Mouse (Mus musculus) megakaryocyte, embryonic 14.5 days (primary cell): ENCODE measurements around the gene Zfp775. TPM values are rescaled to one million over a fixed set of nuclear protein-coding genes. Genes with fewer than 3 reads are reported as not detected.
A peak's percentile ranks its signal among the peaks of the same experiment; 100 is the strongest.

Experiments
- H3K27me3 ChIP-seq: replicated peaks from 2 replicates; pipeline ENCODE3; 2012; ENCODE audit warnings: inconsistent platforms
- H3K36me3 ChIP-seq: replicated peaks from 2 replicates; pipeline ENCODE3; 2012; ENCODE audit warnings: low read length, inconsistent platforms, mixed read lengths
- H3K4me1 ChIP-seq: 2 replicates; pipeline ENCODE4 v1.6.1; 2012; ENCODE audit warnings: inconsistent platforms
- H3K4me3 ChIP-seq: replicated peaks from 2 replicates; pipeline ENCODE3; 2012; ENCODE audit warnings: moderate library complexity, mild to moderate bottlenecking, inconsistent platforms
- H3K9me3 ChIP-seq: 2 replicates; pipeline ENCODE4 v1.6.1; 2012; ENCODE audit warnings: inconsistent platforms
- FLI1 ChIP-seq: IDR thresholded peaks from 2 replicates; pipeline ENCODE4 v1.6.1; 2012; ENCODE audit warnings: low read length, inconsistent platforms, mixed read lengths
- GATA1 ChIP-seq: IDR thresholded peaks from 3 replicates; pipeline ENCODE4 v1.6.1; 2012; ENCODE audit warnings: mixed read lengths, low read length, inconsistent platforms, borderline replicate concordance
- polyA plus RNA-seq: library from polyadenylated mRNA; stranded (reverse); fragments of >175 nt; gene quantifications from 2 replicates; pipeline ENCODE4 v1.2.3, GENCODE M21; 2012; ENCODE audit warnings: low replicate concordance; ENCODE audit not compliant: insufficient read depth

Zfp775 gene
- polyA plus RNA-seq, 1 experiment = 4.2 TPM

DNA sequence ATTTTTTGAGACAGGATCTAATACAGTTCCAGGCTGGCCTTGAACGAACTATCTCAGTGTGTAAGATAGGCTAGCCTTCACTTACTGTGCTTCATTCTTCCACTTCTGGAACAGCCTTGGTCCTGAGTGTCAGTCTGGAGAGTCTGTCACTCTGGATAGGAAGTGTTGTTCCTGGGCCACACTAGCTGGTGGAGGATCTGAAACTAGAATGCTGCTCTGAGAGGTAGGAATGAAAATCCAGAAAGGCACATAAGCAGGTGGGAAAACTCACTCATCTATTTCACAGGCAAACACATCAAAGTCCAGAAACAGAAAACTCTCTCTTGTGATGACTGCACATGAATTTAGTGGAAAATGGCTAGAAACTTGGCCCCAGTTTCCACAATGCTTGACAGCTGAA is 1.3 kb upstream of the Zfp775 start:
- Histone ChIP-seq H3K36me3 (peaks cover 75% of the 10 kb centered on the region), H3K9me3 (peaks cover 18% of the 10 kb centered on the region), H3K27me3 (no peaks in the 10 kb centered on the region), H3K4me1 (peaks cover 71% of the 10 kb centered on the region), H3K4me3 (peak overlapping the region; percentile 91)
- TF ChIP-seq FLI1 (no peak), GATA1 (no peak)

DNA sequence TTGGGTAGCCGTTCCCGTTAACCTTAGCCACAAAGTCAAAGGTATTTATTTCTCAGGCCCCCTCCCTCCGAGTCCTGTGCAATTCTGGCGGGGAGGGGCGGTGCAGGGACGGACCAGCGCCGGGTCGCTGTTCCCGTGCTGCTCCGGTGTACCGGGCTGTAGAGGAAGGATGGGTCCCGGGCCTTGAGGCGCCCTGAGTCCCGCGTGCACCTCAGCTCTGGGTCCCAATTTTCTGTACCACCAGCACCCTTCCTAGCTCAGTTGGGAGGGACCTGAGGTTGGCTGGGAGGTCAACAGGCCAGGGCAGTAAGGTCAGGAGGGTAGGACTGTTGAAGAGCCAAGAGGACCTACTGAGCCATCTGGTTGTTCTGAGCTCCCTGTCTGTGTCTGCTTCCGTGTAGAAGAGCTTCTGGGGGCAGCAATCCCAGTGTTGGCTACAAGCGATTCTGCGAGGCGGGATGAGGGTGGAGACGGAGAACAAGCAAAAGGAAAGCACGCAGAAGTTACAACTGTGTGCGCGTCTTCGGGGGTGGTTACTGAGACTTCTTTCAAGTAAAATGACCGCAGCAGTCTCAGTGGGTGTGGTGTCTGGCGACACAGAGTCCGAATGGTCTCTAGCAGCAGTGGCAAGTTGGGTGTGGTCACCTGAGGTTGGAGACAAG is 348 bp downstream of the Zfp775 start:
- Histone ChIP-seq H3K9me3 (peaks cover 5% of the 10 kb centered on the region), H3K4me3 (peak overlapping the region; percentile 91), H3K27me3 (no peaks in the 10 kb centered on the region), H3K4me1 (peaks cover 55% of the 10 kb centered on the region), H3K36me3 (peaks cover 59% of the 10 kb centered on the region)
- TF ChIP-seq GATA1 (no peak), FLI1 (no peak)

DNA sequence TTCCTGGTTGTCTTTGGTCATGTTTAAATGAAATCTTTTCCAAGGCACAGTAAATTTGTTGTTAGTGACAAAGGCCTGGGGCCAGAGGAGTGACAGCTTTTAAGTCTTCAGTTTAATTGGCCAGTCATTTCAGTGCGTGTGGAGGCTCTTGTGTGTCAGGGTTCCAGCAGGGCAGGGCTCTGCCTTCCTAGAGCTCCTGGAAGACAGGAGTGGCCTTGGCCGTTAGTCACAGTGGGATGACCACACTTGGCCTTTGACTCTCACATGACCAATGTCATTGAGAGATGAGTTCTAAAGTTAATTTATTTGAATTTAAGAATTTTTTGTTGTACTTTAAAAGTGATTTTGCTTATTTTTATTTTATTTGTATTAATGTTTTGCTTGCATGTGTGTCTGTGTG is 6.3 kb downstream of the Zfp775 start:
- Histone ChIP-seq H3K27me3 (no peaks in the 10 kb centered on the region), H3K9me3 (no peaks in the 10 kb centered on the region), H3K36me3 (peaks cover 64% of the 10 kb centered on the region), H3K4me3 (no peak overlapping the region), H3K4me1 (peaks cover 36% of the 10 kb centered on the region)
- TF ChIP-seq GATA1 (no peak), FLI1 (no peak)

DNA sequence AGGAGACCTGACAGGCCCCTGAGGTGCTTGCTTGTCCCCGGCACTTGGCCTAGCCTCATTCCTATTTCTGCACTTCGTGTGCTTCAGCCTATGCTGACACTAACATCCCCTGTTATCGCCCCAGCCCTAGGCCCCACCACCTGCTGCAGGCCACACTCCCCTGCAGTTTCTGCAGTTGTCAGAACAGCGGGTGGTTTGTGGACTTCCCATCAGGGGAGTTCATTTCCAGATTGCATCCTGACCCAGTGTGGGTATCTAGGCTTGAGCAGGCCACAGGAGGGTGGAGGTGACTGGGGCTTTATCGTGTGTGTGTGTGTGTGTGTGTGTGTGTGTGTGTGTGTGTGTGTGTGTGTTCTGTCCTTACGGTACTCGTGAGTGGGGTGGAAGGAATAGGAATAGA is 7.6 kb downstream of the Zfp775 start:
- Histone ChIP-seq H3K4me3 (no peak overlapping the region), H3K4me1 (peaks cover 36% of the 10 kb centered on the region), H3K27me3 (no peaks in the 10 kb centered on the region), H3K36me3 (peaks cover 68% of the 10 kb centered on the region), H3K9me3 (no peaks in the 10 kb centered on the region)
- no peak for TF ChIP-seq FLI1

DNA sequence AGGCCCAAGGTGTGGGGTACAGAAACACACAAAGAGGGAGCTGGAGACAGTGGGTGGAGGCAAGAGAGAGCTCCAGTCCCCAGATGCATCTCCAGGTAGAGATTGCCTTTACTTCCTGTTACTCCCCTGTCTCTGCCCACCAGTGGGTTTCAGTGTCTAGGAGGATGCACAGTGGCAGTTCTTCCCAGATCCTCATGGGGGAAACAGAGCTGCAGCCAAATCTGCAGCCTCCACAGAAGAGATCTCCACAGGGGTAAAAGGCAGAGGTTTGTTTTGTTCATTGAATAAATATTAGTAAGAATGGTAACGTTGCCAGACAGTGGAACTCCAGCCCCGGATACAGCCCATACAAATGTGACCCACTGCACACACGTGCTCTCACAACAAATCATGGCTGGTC is 8.8 kb downstream of the Zfp775 start:
- TF ChIP-seq GATA1 (no peak), FLI1 (no peak)
- no peaks in the 10 kb centered on the region for H3K9me3 ChIP-seq
- peaks cover 36% of the 10 kb centered on the region for H3K4me1 ChIP-seq
- H3K36me3 ChIP-seq = peaks cover 69% of the 10 kb centered on the region
- no peak overlapping the region for H3K4me3 ChIP-seq
- no peaks in the 10 kb centered on the region for H3K27me3 ChIP-seq

DNA sequence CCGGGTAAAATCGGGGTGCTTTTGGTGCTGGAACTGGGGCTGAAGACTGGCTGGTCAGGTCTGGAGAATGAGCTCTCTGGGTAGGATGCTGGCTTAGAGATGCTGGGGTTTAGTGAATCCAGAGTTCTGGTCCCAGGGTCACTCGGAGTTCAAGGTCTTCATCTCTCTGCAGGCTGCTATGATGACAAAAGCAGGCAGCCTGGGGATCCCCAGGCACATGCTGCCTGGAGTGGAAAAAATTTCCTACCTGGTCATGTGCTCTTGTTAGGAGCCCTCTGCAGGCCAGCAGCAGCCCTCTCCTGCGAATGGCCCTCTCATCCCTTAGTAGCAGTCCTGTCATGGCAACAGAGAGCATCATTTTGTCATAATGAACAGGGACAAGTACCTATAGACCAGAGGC is 11.6 kb downstream of the Zfp775 start:
- H3K36me3 ChIP-seq = peaks cover 89% of the 10 kb centered on the region
- peaks cover 29% of the 10 kb centered on the region for H3K4me1 ChIP-seq
- TF ChIP-seq FLI1 (no peak), GATA1 (no peak)
- H3K9me3 ChIP-seq = no peaks in the 10 kb centered on the region
- no peaks in the 10 kb centered on the region for H3K27me3 ChIP-seq
- no peak overlapping the region for H3K4me3 ChIP-seq

DNA sequence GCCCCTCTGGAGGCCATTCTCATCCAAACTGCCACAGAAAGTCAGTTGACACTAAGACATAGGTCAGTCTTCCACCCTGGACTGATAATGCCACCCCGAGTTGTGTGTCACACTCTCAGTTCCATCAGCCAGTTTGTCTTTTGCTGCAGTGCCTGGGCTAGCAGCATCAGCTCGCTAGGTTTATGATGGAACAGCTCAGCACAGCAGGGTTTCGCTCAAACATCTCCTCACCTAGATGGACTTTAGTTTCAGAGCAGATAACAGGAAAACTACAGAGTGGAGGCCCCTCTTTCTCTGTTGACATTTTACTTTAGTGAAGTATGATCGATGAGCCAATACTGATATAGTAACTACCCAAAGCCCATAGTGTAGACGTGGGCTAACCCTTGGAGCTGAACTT is 12.9 kb downstream of the Zfp775 start:
- peaks cover 92% of the 10 kb centered on the region for H3K36me3 ChIP-seq
- H3K27me3 ChIP-seq = no peaks in the 10 kb centered on the region
- H3K4me3 ChIP-seq = no peak overlapping the region
- TF ChIP-seq GATA1 = no peak
- H3K4me1 ChIP-seq = peaks cover 16% of the 10 kb centered on the region
- peaks cover 5% of the 10 kb centered on the region for H3K9me3 ChIP-seq

DNA sequence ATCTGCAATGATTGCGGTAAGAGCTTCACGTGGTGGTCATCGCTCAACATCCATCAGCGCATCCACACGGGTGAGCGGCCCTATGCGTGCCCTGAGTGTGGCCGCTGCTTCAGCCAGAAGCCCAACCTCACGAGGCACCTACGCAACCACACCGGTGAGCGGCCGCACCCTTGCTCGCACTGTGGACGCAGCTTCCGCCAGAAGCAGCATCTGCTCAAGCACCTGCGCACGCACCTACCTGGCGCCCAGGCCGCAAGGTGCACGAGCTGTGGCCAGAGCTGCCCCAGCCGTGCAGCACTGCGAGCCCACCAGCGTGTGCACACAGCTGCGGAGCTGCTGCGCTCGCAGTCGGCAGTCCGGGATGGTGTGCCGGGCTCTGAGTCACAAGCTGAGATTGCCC is 18.2 kb downstream of the Zfp775 start:
- no peak for TF ChIP-seq GATA1
- TF ChIP-seq FLI1 = no peak

DNA sequence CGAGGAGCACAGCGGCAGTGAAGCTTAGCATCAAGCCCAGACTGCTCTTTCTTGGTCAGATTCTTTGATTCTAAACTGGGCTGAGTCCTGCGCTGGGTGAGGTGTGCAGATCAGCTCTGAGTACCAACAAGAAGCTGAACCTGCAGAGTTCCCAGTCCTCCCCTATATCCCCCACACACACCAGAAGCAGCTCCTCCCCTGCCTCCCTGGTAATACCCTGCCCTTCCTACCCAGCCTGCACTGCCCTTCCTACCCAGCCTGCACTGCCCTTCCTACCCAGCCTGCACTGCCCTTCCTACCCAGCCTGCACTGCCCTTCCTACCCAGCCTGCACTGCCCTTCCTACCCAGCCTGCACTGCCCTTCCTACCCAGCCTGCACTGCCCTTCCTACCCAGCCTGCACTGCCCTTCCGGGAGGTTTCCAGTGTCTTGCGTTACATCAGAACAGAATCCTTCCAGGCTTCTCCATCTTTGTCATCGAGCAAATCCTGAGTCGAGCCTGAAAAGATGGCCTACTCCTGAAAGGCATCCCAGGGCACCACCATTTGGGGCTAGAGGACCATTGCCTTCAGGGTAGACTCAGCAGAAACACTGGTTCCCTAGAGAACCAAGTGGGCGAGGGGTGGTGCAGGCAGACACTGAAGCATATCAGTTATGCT is 20.5 kb downstream of the Zfp775 start:
- Histone ChIP-seq H3K4me1 (peaks cover 37% of the 10 kb centered on the region), H3K36me3 (peaks cover 59% of the 10 kb centered on the region), H3K4me3 (peak overlapping the region; percentile 85), H3K27me3 (peaks cover 17% of the 10 kb centered on the region), H3K9me3 (peaks cover 11% of the 10 kb centered on the region)

More for the DNA sequence above, 18.2 kb downstream of the Zfp775 start:
- Histone ChIP-seq H3K4me1 (peaks cover 26% of the 10 kb centered on the region; the same call in 1 of the 2 replicates), H3K36me3 (peaks cover 78% of the 10 kb centered on the region), H3K9me3 (peaks cover 11% of the 10 kb centered on the region), H3K4me3 (no peak overlapping the region), H3K27me3 (no peaks in the 10 kb centered on the region)

DNA sequence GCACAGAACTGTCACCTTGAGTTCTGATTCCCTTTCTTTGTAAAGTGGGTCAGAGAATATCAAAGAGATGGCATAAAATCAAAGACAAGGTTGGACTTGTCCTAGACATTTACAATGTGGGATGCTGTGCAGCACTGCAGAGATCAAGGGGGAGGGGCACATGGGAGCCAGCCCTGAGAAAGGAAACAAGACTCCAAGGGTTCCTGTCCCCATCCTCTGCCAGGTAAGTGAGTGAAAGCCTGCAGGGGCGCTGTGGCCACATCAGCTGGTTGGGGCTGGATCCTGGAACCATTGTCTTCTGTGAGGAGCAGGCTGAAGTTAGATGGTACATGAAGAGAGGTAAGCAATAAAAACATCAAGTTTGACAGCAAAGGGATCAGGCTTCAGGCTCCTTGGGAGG is 21.6 kb downstream of the Zfp775 start:
- Histone ChIP-seq H3K9me3 (peaks cover 11% of the 10 kb centered on the region), H3K27me3 (peaks cover 23% of the 10 kb centered on the region), H3K4me1 (peaks cover 45% of the 10 kb centered on the region), H3K4me3 (no peak overlapping the region), H3K36me3 (peaks cover 48% of the 10 kb centered on the region)
- TF ChIP-seq FLI1 (no peak), GATA1 (no peak)
